Comparison of ENCODE assay signal across 1 mouse cellular context in the genomic region with DNA sequence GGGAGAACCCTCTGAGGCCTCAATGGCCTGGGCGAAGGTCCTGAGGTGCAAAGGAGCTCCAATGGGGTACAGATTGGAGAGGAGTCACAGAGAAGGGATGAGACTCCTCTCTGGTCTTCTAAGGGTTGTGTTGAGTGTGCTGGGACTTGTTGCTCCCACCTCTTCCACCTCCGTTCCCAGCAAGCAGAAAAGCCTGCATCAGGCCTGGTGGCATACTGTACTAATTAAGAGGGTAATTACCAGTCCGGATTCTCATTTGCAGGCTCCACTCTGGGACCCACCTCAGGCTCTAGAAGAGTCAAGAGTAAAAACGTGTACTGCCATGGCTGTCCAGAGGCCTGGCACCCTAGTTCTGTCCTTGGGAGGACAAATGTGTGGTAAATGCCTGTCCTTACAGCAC.
TF ChIP-seq lines count a peak whose summit lies in the region.

No protein-coding gene starts in this region.

TF ChIP-seq in MEL, 35 proteins besides CTCF, POLR2A, EP300 and RAD21 (continued from another document):
- TF ChIP-seq UBTF (IDR thresholded peaks at IDR 0.05; ENCODE audit: borderline replicate concordance, insufficient read depth, low read depth, low read length) (no peak), USF1 (IDR thresholded peaks at IDR 0.05; ENCODE audit: low read depth, low read length) (no peak), SMC3 (IDR thresholded peaks at IDR 0.05; ENCODE audit: low read depth, low read length) (no peak), GABPA (IDR thresholded peaks at IDR 0.05; ENCODE audit: low read depth, low read length) (no peak), TAL1 (IDR thresholded peaks at IDR 0.05; ENCODE audit: low read length) (no peak), ZKSCAN1 (IDR thresholded peaks at IDR 0.05; ENCODE audit: low read depth, low read length) (no peak), NELFE (IDR thresholded peaks at IDR 0.05; ENCODE audit: low read depth, low read length) (no peak), JUND (IDR thresholded peaks at IDR 0.05; ENCODE audit: low read depth, low read length) (no peak)
